Mouse (Mus musculus) embryonic facial prominence, embryonic 10.5 days (tissue): ENCODE measurements around the gene Cldn34b1. TPM values are rescaled to one million over a fixed set of nuclear protein-coding genes. Genes with fewer than 3 reads are reported as not detected.
"Not testable (repeated sequence)": the region's sequence is repeated elsewhere in the genome, so short reads cannot be mapped to it uniquely, and the experiment has no call there.

Experiments
- DNase-seq: peaks from one replicate; pipeline ENCODE4 v3.0.0-alpha.2; 2017; ENCODE audit warnings: low spot score
- H3K27ac ChIP-seq: fragments of 300-500 bp; sonication (generic); replicated peaks from 2 replicates; pipeline ENCODE4 v1.5.1; 2016; ENCODE audit warnings: mild to moderate bottlenecking
- H3K27me3 ChIP-seq: fragments of 300-500 bp; sonication (generic); replicated peaks from 2 replicates; pipeline ENCODE4 v1.6.1; 2016; ENCODE audit warnings: low read depth, mild to moderate bottlenecking; ENCODE audit not compliant: poor library complexity, severe bottlenecking
- H3K36me3 ChIP-seq: fragments of 300-500 bp; sonication (generic); replicated peaks from 2 replicates; pipeline ENCODE4 v1.6.1; 2016; ENCODE audit warnings: mild to moderate bottlenecking, moderate library complexity
- H3K4me1 ChIP-seq: fragments of 300-500 bp; sonication (generic); 2 replicates; pipeline ENCODE4 v1.6.1; 2016
- H3K4me3 ChIP-seq: fragments of 300-500 bp; sonication (generic); 2 replicates; pipeline ENCODE4 v1.5.1; 2016; ENCODE audit warnings: mild to moderate bottlenecking, moderate library complexity
- H3K9me3 ChIP-seq: fragments of 300-500 bp; sonication (generic); 2 replicates; pipeline ENCODE4 v1.6.1; 2016; ENCODE audit warnings: mild to moderate bottlenecking
- WGBS: fragments of 180-500 bp; shearing (Covaris S2); methylation state at CpG from one replicate; pipeline ENCODE4 v1.1.7; 2016; 5-methylcytosine and 5-hydroxymethylcytosine counted together
- polyA plus RNA-seq: library from polyadenylated mRNA; unstranded; fragments of >200 nt; fragmentation: Nextera tagmentation; extraction: Ambion mirVana; gene quantifications from 2 replicates; pipeline ENCODE4 v1.2.1, GENCODE M21; 2016

Gene Cldn34b1
- not detected in 2 replicates for polyA plus RNA-seq

GRCm38 (mm10) chrX:154890167-154890566 lies at the start of gene Cldn34b1:
Gene Cldn34b1 (minus strand): TSS chrX:154890267.
- H3K4me3 ChIP-seq, H3K27me3 ChIP-seq: not testable (repeated sequence)
- 80% methylated on average over 3 of the region's 3 CpGs for WGBS

GRCm38 (mm10) chrX:154935887-154936286 lies 45.8 kb upstream of the Cldn34b1 start, which contains the start of gene Magea6:
Gene Magea6 (minus strand): TSS chrX:154935987.
- not testable (repeated sequence) for H3K36me3 ChIP-seq, H3K4me1 ChIP-seq, H3K4me3 ChIP-seq, H3K9me3 ChIP-seq, DNase-seq, H3K27ac ChIP-seq, H3K27me3 ChIP-seq
- WGBS = 72% methylated on average over 1 of the region's 1 CpGs

More at GRCm38 (mm10) chrX:154890167-154890566, at the start of gene Cldn34b1:
- not testable (repeated sequence) for H3K4me1 ChIP-seq, H3K9me3 ChIP-seq, H3K36me3 ChIP-seq, H3K27ac ChIP-seq, DNase-seq

Other genes starting within 250 kb of the Cldn34b1 start
- gene Magea6, start 45.7 kb upstream of the Cldn34b1 start, polyA plus RNA-seq = not detected in 2 replicates
- gene Magea3, start 59.2 kb upstream of the Cldn34b1 start, polyA plus RNA-seq = not detected in 2 replicates
- gene Magea8, start 105.6 kb upstream of the Cldn34b1 start, polyA plus RNA-seq = not detected in 2 replicates
- not detected in 2 replicates for gene Magea5, start 172.9 kb upstream of the Cldn34b1 start, polyA plus RNA-seq
- gene Magea1, start 199.5 kb upstream of the Cldn34b1 start, polyA plus RNA-seq = not detected in 2 replicates
- gene Magea2, start 203.4 kb upstream of the Cldn34b1 start, polyA plus RNA-seq = not detected in 2 replicates
- gene Cldn34b2, start 238.1 kb upstream of the Cldn34b1 start, polyA plus RNA-seq = not detected in 2 replicates